Comparison of ENCODE assay signal across 14 mouse cellular contexts in the genomic region with DNA sequence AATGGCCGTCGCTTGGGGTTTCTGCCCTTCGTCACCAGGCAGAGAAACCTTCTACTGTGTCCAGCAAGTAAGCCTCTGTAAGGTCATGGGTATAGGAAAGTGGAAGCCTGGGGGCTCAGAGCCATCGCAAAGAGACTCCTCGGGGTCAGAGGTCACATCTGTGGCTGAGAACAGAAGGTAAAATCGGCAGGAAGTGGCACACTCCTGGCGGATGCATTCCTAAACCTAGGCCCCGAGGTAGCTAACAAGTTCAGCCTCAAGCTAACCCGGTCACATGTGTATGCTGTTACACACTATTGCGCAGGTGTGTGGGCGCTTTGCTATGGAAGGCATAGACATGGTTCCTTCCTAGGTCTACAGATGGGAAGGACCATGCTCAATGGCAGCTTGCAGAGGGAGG.
DNase-seq lines count a peak whose midpoint lies in the region; ATAC-seq lines count a peak whose summit lies in the region.
"Had no signal": no experiment of that assay in that cellular context is flagged by ENCODE, and none has a peak within 500 bp of the region (broad histone marks: within the 10 kb centered on the region; RNA-seq: fewer than 3 reads in every experiment).

No protein-coding gene starts in this region.

- no peak for ATAC-seq in heart, embryonic 12.5 days (ENCODE audit: insufficient number of reproducible peaks, low FRiP score)
- peak; percentile 60; the same call in 1 of the 2 replicates for ATAC-seq in embryonic facial prominence, embryonic 11.5 days (replicated peaks; ENCODE audit: insufficient number of reproducible peaks, low FRiP score, low TSS enrichment, low read depth)

- WGBS in heart, embryonic 12.5 days: 61% methylated on average over 11 of the region's 11 CpGs
- WGBS in embryonic facial prominence, embryonic 11.5 days: 30% methylated on average over 11 of the region's 11 CpGs

- no peak overlapping the region for H3K9ac ChIP-seq in heart, embryonic 12.5 days
- H3K9ac ChIP-seq in embryonic facial prominence, embryonic 11.5 days (replicated peaks; ENCODE audit: low read length): no peak overlapping the region
- H3K9ac ChIP-seq: liver, embryonic 14.5 days had no signal

- H3K36me3 ChIP-seq in heart, embryonic 12.5 days: no peaks in the 10 kb centered on the region
- H3K36me3 ChIP-seq in embryonic facial prominence, embryonic 11.5 days (replicated peaks; ENCODE audit: control insufficient read depth, insufficient read depth, low read depth, low read length): no peaks in the 10 kb centered on the region

- H3K27me3 ChIP-seq in heart, embryonic 12.5 days (replicated peaks): no peaks in the 10 kb centered on the region
- no peaks in the 10 kb centered on the region for H3K27me3 ChIP-seq in embryonic facial prominence, embryonic 11.5 days (ENCODE audit: control insufficient read depth, insufficient read depth, low read length)

- H3K4me1 ChIP-seq in heart, embryonic 12.5 days (replicated peaks): peaks cover 44% of the 10 kb centered on the region
- peaks cover 6% of the 10 kb centered on the region; the same call in 1 of the 2 replicates for H3K4me1 ChIP-seq in embryonic facial prominence, embryonic 11.5 days (ENCODE audit: control insufficient read depth, insufficient read depth, low read length)

- no peak overlapping the region for H3K4me3 ChIP-seq in heart, embryonic 12.5 days
- H3K4me3 ChIP-seq in embryonic facial prominence, embryonic 11.5 days (ENCODE audit: low read depth, low read length): no peak overlapping the region

- H3K4me2 ChIP-seq in heart, embryonic 12.5 days: no peak overlapping the region
- H3K4me2 ChIP-seq in embryonic facial prominence, embryonic 11.5 days (ENCODE audit: low read depth, low read length): no peak overlapping the region
- H3K4me2 ChIP-seq: midbrain, embryonic 11.5 days had no signal

- no peaks in the 10 kb centered on the region for H3K9me3 ChIP-seq in heart, embryonic 12.5 days (replicated peaks)
- no peaks in the 10 kb centered on the region for H3K9me3 ChIP-seq in embryonic facial prominence, embryonic 11.5 days (replicated peaks; ENCODE audit: control insufficient read depth, low read length)

- peak overlapping the region; percentile 38; the same call in 1 of the 2 replicates for H3K27ac ChIP-seq in heart, embryonic 12.5 days (ENCODE audit: poor library complexity, severe bottlenecking)
- no peak overlapping the region; the same call in 1 of the 2 replicates for H3K27ac ChIP-seq in embryonic facial prominence, embryonic 11.5 days (replicated peaks; ENCODE audit: low read depth, low read length)
- H3K27ac ChIP-seq: liver, embryonic 14.5 days had no signal

- no peak for DNase-seq in heart, adult 18-20 months
- DNase-seq in thymus, postnatal 14 days: peak; percentile 14
- DNase-seq in thymus, postnatal 36 days: no peak
- DNase-seq in embryonic facial prominence, embryonic 11.5 days (ENCODE audit: low spot score): peak; percentile 70
- peak; percentile 56 for DNase-seq in mesoderm, embryonic 11.5 days (ENCODE audit: low read depth, low spot score)
- DNase-seq in adrenal gland, adult 18-20 months (ENCODE audit: low spot score in 2 of 2): no peak
- DNase-seq: adrenal gland, postnatal 36 days; cerebellum, adult 9-10 months; heart, postnatal 14 days; kidney, adult 8-10 months; left cerebral cortex, postnatal 4 days had no signal

Comparison
In these comparisons a context has a peak if more than half of its experiments do, and no peak if none do; other contexts are left out.
1. DNase-seq: peak in thymus, postnatal 14 days (single experiment), embryonic facial prominence, embryonic 11.5 days (single experiment) and mesoderm, embryonic 11.5 days (single experiment); none in heart, adult 18-20 months (0 of 2), thymus, postnatal 36 days (0 of 2) and adrenal gland, adult 18-20 months (0 of 2).